ENCODE assay signal across 7 mouse cellular contexts in the genomic region with DNA sequence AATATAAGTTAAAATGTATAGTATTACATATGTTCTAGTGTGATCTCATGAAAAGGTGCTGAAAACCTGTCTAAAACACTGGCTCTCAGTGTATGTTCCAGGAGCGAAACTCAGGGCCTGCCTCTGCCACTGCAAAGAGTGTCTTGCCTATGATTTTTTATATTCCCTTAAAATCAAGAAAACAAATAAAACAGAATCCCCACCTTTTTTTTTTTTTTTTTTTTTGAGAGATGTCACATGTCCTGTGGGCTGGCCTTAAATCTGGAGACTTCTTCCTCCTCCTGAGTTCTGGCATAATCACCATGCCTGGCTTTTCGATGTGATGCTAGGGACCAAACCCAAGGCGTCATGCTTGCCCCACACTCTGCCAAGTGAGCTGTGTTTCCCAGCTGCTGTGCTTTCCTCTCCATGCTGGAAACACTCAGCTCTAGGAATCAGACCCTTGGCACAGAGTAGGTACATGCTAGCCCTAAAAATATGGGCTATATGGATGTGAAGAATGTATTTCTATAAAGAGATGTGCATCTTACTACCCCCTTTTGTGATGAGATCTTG. TPM values are rescaled to one million over a fixed set of nuclear protein-coding genes. Genes with fewer than 3 reads are reported as not detected.
DNase-seq lines count a peak whose midpoint lies in the region; ATAC-seq lines count a peak whose summit lies in the region.

No protein-coding gene starts in this region.

- H3K36me3 ChIP-seq in forebrain, embryonic 12.5 days (replicated peaks): no peaks in the 10 kb centered on the region

- H3K27ac ChIP-seq in forebrain, embryonic 12.5 days: 0 out of 2 replicates have a peak overlapping the region, but pooled peaks have one; percentile 14

- H3K4me3 ChIP-seq in forebrain, embryonic 12.5 days (replicated peaks): no peak overlapping the region

- no peak overlapping the region for H3K4me2 ChIP-seq in forebrain, embryonic 12.5 days

- ATAC-seq in forebrain, embryonic 12.5 days (ENCODE audit: low FRiP score): no peak

- H3K9me3 ChIP-seq in forebrain, embryonic 12.5 days: no peaks in the 10 kb centered on the region

- WGBS in forebrain, embryonic 12.5 days: 88% methylated on average over 3 of the region's 3 CpGs

- intact Hi-C loops in heart, postnatal 36 days (cut with DNase I): no loop called here

- H3K4me1 ChIP-seq in forebrain, embryonic 12.5 days: peaks cover 26% of the 10 kb centered on the region

- peak; percentile 47 for DNase-seq in right cerebral cortex, adult 18-20 months
- DNase-seq in right cerebral cortex, postnatal 14 days: no peak
- peak; percentile 55 to 60 for DNase-seq in heart, postnatal 36 days
- peak; percentile 15 to 39 for DNase-seq in right cerebral cortex, adult 2 months (ENCODE audit: low spot score in 2 of 2)
- no peak for DNase-seq in adrenal gland, postnatal 4 days (ENCODE audit: low spot score in 2 of 2)
- DNase-seq in liver: no peak

- H3K27me3 ChIP-seq in forebrain, embryonic 12.5 days: no peaks in the 10 kb centered on the region

- no peak overlapping the region for H3K9ac ChIP-seq in forebrain, embryonic 12.5 days

RNA-seq across cellular contexts. Expression of a gene that starts 17.0 kb away (rescaled TPM):
- polyA plus RNA-seq in forebrain, embryonic 12.5 days (2016; fragmentation: Nextera tagmentation; extraction: Ambion mirVana): 12.9 and 13.2 TPM in 2 replicates
- total RNA-seq in heart, postnatal 36 days (2021): 10 to 100 TPM; 23.0 to 27.1 TPM
- 10 to 100 TPM; 33.8 to 37.8 TPM for total RNA-seq in adrenal gland, postnatal 4 days (2021)

Comparison
In these comparisons a context has a peak if more than half of its experiments do, and no peak if none do; other contexts are left out.
1. DNase-seq: peak in right cerebral cortex, adult 18-20 months (single experiment), heart, postnatal 36 days (2 of 2) and right cerebral cortex, adult 2 months (2 of 2); none in right cerebral cortex, postnatal 14 days (single experiment), adrenal gland, postnatal 4 days (0 of 2) and liver (single experiment).